8 mouse cellular contexts compared by ENCODE assay signal in genomic region chr9:117250831-117251165, GRCm38 (mm10).
DNase-seq lines count a peak whose midpoint lies in the region; ATAC-seq and TF ChIP-seq lines count a peak whose summit lies in the region.

No protein-coding gene starts in this region.

- intact Hi-C loops in left cerebral cortex, adult 2 months (cut with DNase I), result loop anchor here (10.0 kb wide), 2 partner anchors 446 to 1214 kb away; no protein-coding TSS in a partner anchor

- ATAC-seq in forebrain, embryonic 13.5 days, result peak; percentile 34; the same call in 1 of the 2 replicates
- ATAC-seq in limb, embryonic 13.5 days (ENCODE audit: low FRiP score, low read depth), result no peak
- no peak for ATAC-seq in neural tube, embryonic 15.5 days (ENCODE audit: low FRiP score)
- ATAC-seq in megakaryocyte progenitor cell, adult 5-6 weeks (replicated peaks; ENCODE audit: poor library complexity), result no peak

- WGBS in forebrain, embryonic 13.5 days, result 10% methylated on average over 2 of the region's 2 CpGs
- 1% methylated on average over 2 of the region's 2 CpGs for WGBS in limb, embryonic 13.5 days
- WGBS in neural tube, embryonic 15.5 days, result 12% methylated on average over 2 of the region's 2 CpGs

- DNase-seq in left cerebral cortex, adult 2 months (ENCODE audit: extremely low spot score in 1 of 2, low spot score in 2 of 2), result no peak
- DNase-seq in left cerebral cortex, adult 9 months (ENCODE audit: low spot score in 2 of 2), result no peak
- DNase-seq in spleen, postnatal 14 days (ENCODE audit: low spot score in 2 of 2), result no peak
- no peak for DNase-seq in layer of hippocampus, postnatal 36 days

- H3K4me1 ChIP-seq in forebrain, embryonic 13.5 days, result peaks cover 27% of the 10 kb centered on the region
- peaks cover 57% of the 10 kb centered on the region for H3K4me1 ChIP-seq in limb, embryonic 13.5 days
- H3K4me1 ChIP-seq in neural tube, embryonic 15.5 days, result peaks cover 57% of the 10 kb centered on the region

- H3K36me3 ChIP-seq in forebrain, embryonic 13.5 days (ENCODE audit: poor library complexity, severe bottlenecking), result no peaks in the 10 kb centered on the region
- H3K36me3 ChIP-seq in limb, embryonic 13.5 days, result no peaks in the 10 kb centered on the region
- H3K36me3 ChIP-seq in neural tube, embryonic 15.5 days, result no peaks in the 10 kb centered on the region

- peaks cover 20% of the 10 kb centered on the region for H3K27me3 ChIP-seq in forebrain, embryonic 13.5 days
- H3K27me3 ChIP-seq in limb, embryonic 13.5 days, result no peaks in the 10 kb centered on the region
- H3K27me3 ChIP-seq in neural tube, embryonic 15.5 days (replicated peaks), result no peaks in the 10 kb centered on the region

- H3K4me2 ChIP-seq in forebrain, embryonic 13.5 days, result peak overlapping the region; percentile 74
- H3K4me2 ChIP-seq in limb, embryonic 13.5 days (replicated peaks), result peak overlapping the region; percentile 79
- peak overlapping the region; percentile 77 for H3K4me2 ChIP-seq in neural tube, embryonic 15.5 days

- peak overlapping the region; percentile 60 for H3K9ac ChIP-seq in forebrain, embryonic 13.5 days
- H3K9ac ChIP-seq in limb, embryonic 13.5 days, result peak overlapping the region; percentile 89
- H3K9ac ChIP-seq in neural tube, embryonic 15.5 days (replicated peaks), result peak overlapping the region; percentile 77

- no peak for TF ChIP-seq CTCF in left cerebral cortex, adult 2 months (IDR thresholded peaks at IDR 0.05)

- peak overlapping the region; percentile 40 for H3K4me3 ChIP-seq in left cerebral cortex, adult 2 months
- H3K4me3 ChIP-seq in forebrain, embryonic 13.5 days, result peak overlapping the region; percentile 43
- peak overlapping the region; percentile 70 for H3K4me3 ChIP-seq in limb, embryonic 13.5 days
- H3K4me3 ChIP-seq in neural tube, embryonic 15.5 days (replicated peaks), result peak overlapping the region; percentile 66

- H3K27ac ChIP-seq in left cerebral cortex, adult 2 months, result no peak overlapping the region
- H3K27ac ChIP-seq in forebrain, embryonic 13.5 days, result no peak overlapping the region
- peak overlapping the region; percentile 92 for H3K27ac ChIP-seq in limb, embryonic 13.5 days
- peak overlapping the region; percentile 90 for H3K27ac ChIP-seq in neural tube, embryonic 15.5 days (replicated peaks)

- no peaks in the 10 kb centered on the region for H3K9me3 ChIP-seq in forebrain, embryonic 13.5 days (replicated peaks)
- no peaks in the 10 kb centered on the region for H3K9me3 ChIP-seq in limb, embryonic 13.5 days
- H3K9me3 ChIP-seq in neural tube, embryonic 15.5 days (replicated peaks), result no peaks in the 10 kb centered on the region

Comparison
In these comparisons a context has a peak if more than half of its experiments do, and no peak if none do; other contexts are left out.
1. H3K27ac ChIP-seq: peak in limb, embryonic 13.5 days (single experiment) and neural tube, embryonic 15.5 days (single experiment); none in left cerebral cortex, adult 2 months (single experiment) and forebrain, embryonic 13.5 days (single experiment).
2. Peak in every context shown above with its lines, with median percentiles within 50 percentile points of each other: H3K4me3 ChIP-seq, H3K4me2 ChIP-seq and H3K9ac ChIP-seq.